Mouse (Mus musculus): ENCODE results near the gene Atp8a2.
A peak's percentile ranks its signal among the peaks of the same experiment; 100 is the strongest.

The Atp8a2 gene

GRCm38 (mm10) chr14:59893971-59894370 lies 303.0 kb downstream of the Atp8a2 start:
- no peak for DNase-seq

GRCm38 (mm10) chr14:59892084-59892483 lies 304.9 kb downstream of the Atp8a2 start:
- DNase-seq = no peak

- no peak for DNase-seq
Observed at GRCm38 (mm10) chr14:59891491-59891890, 305.5 kb downstream of the Atp8a2 start.

- no peak for DNase-seq
Observed at GRCm38 (mm10) chr14:59890818-59891217, 306.2 kb downstream of the Atp8a2 start.

- no peak for DNase-seq
Observed at GRCm38 (mm10) chr14:59890107-59890506, 306.9 kb downstream of the Atp8a2 start.

- no peak for DNase-seq
Observed at GRCm38 (mm10) chr14:59888446-59888845, 308.5 kb downstream of the Atp8a2 start.

- no peak for DNase-seq
Observed at GRCm38 (mm10) chr14:59888046-59888445, 308.9 kb downstream of the Atp8a2 start.

GRCm38 (mm10) chr14:59887061-59887861 lies 309.7 kb downstream of the Atp8a2 start:
- peak; percentile 72 to 87 for DNase-seq

- DNase-seq = no peak
Observed at GRCm38 (mm10) chr14:59883517-59884069, 313.4 kb downstream of the Atp8a2 start.

GRCm38 (mm10) chr14:59880829-59881228 lies 316.1 kb downstream of the Atp8a2 start:
- DNase-seq = no peak

GRCm38 (mm10) chr14:59878248-59878647 lies 318.7 kb downstream of the Atp8a2 start:
- no peak for DNase-seq

- DNase-seq = no peak
Observed at GRCm38 (mm10) chr14:59876525-59876924, 320.5 kb downstream of the Atp8a2 start.

- no peak for DNase-seq
Observed at GRCm38 (mm10) chr14:59868369-59868768, 328.6 kb downstream of the Atp8a2 start.

GRCm38 (mm10) chr14:59867749-59868148 lies 329.2 kb downstream of the Atp8a2 start:
- DNase-seq = no peak

- no peak for DNase-seq
Observed at GRCm38 (mm10) chr14:59866001-59866400, 331.0 kb downstream of the Atp8a2 start.

GRCm38 (mm10) chr14:59862351-59862750 lies 334.6 kb downstream of the Atp8a2 start:
- DNase-seq = no peak

- DNase-seq = no peak
Observed at GRCm38 (mm10) chr14:59859830-59860229, 337.1 kb downstream of the Atp8a2 start.

GRCm38 (mm10) chr14:59858501-59859225 lies 338.3 kb downstream of the Atp8a2 start:
- DNase-seq = no peak

GRCm38 (mm10) chr14:59853139-59853538 lies 343.8 kb downstream of the Atp8a2 start:
- no peak for DNase-seq

GRCm38 (mm10) chr14:59846609-59847375 lies 350.2 kb downstream of the Atp8a2 start:
- DNase-seq = no peak

- DNase-seq = no peak
Observed at GRCm38 (mm10) chr14:59843264-59843942, 353.6 kb downstream of the Atp8a2 start.

GRCm38 (mm10) chr14:59839951-59840720 lies 356.8 kb downstream of the Atp8a2 start:
- peak; percentile 19 to 33 for DNase-seq
